Mouse (Mus musculus) stomach, embryonic 15.5 days (tissue): Measurements from ENCODE around the gene Hecw2. TPM values are rescaled to one million over a fixed set of nuclear protein-coding genes. Genes with fewer than 3 reads are reported as not detected.

Experiments
- ATAC-seq: fragments of 200-750 bp; cut with Nextera tagmentation; 2 replicates; pipeline ENCODE4 v1.8.0; 2017; ENCODE audit warnings: low read depth, moderate number of reproducible peaks, moderate TSS enrichment; ENCODE audit not compliant: insufficient read depth, low FRiP score
- H3K27ac ChIP-seq: fragments of 300-500 bp; sonication (generic); 2 replicates; pipeline ENCODE4 v1.5.1; 2015; ENCODE audit warnings: mild to moderate bottlenecking, inconsistent platforms
- H3K27me3 ChIP-seq: fragments of 300-500 bp; sonication (generic); replicated peaks from 2 replicates; pipeline ENCODE4 v1.6.1; 2015; ENCODE audit warnings: inconsistent platforms
- H3K36me3 ChIP-seq: fragments of 300-500 bp; sonication (generic); 2 replicates; pipeline ENCODE4 v1.6.1; 2015; ENCODE audit warnings: inconsistent platforms
- H3K4me1 ChIP-seq: fragments of 300-500 bp; sonication (generic); 2 replicates; pipeline ENCODE4 v1.6.1; 2015; ENCODE audit warnings: inconsistent platforms
- H3K4me2 ChIP-seq: fragments of 300-500 bp; sonication (generic); 2 replicates; pipeline ENCODE4 v1.6.1; 2015; ENCODE audit warnings: mild to moderate bottlenecking, inconsistent platforms
- H3K4me3 ChIP-seq: fragments of 300-500 bp; sonication (generic); replicated peaks from 2 replicates; pipeline ENCODE4 v1.5.1; 2015; ENCODE audit warnings: inconsistent platforms
- H3K9ac ChIP-seq: fragments of 300-500 bp; sonication (generic); 2 replicates; pipeline ENCODE4 v1.6.1; 2015; ENCODE audit warnings: inconsistent platforms
- H3K9me3 ChIP-seq: fragments of 300-500 bp; sonication (generic); 2 replicates; pipeline ENCODE4 v1.6.1; 2016; ENCODE audit warnings: inconsistent platforms
- WGBS: fragments of 180-500 bp; shearing (Covaris S2); methylation state at CpG from one replicate; pipeline ENCODE4 v1.1.7; 2015; 5-methylcytosine and 5-hydroxymethylcytosine counted together
- polyA plus RNA-seq: library from polyadenylated mRNA; unstranded; fragments of >200 nt; fragmentation: Nextera tagmentation; extraction: Ambion mirVana; gene quantifications from 2 replicates; pipeline ENCODE4 v1.2.1, GENCODE M21; 2015

Gene Hecw2
- polyA plus RNA-seq, 1 experiment from 2014 or later = 2.0 TPM

- no peaks in the 10 kb centered on the region for H3K27me3 ChIP-seq
- no peak overlapping the region for H3K9ac ChIP-seq
- no peaks in the 10 kb centered on the region for H3K4me1 ChIP-seq
- WGBS = 59% methylated on average over 5 of the region's 5 CpGs
- H3K4me2 ChIP-seq = no peak overlapping the region
- H3K27ac ChIP-seq = no peak overlapping the region
- H3K4me3 ChIP-seq = no peak overlapping the region
- H3K36me3 ChIP-seq = no peaks in the 10 kb centered on the region
- ATAC-seq = no peak
- no peaks in the 10 kb centered on the region for H3K9me3 ChIP-seq
These were observed 85.7 kb downstream of the Hecw2 start for GRCm38 (mm10) chr1:54109255-54109654.

GRCm38 (mm10) chr1:54106756-54107155, 88.2 kb downstream of the Hecw2 start:
- Histone ChIP-seq H3K27me3 (no peaks in the 10 kb centered on the region), H3K4me3 (no peak overlapping the region), H3K36me3 (no peaks in the 10 kb centered on the region), H3K4me2 (no peak overlapping the region), H3K9ac (no peak overlapping the region), H3K4me1 (no peaks in the 10 kb centered on the region), H3K27ac (no peak overlapping the region), H3K9me3 (no peaks in the 10 kb centered on the region)
- WGBS = 83% methylated on average over 3 of the region's 3 CpGs
- ATAC-seq = no peak

GRCm38 (mm10) chr1:54079708-54080107, 115.3 kb downstream of the Hecw2 start:
- no peak for ATAC-seq
- H3K4me3 ChIP-seq = no peak overlapping the region
- 80% methylated on average over 3 of the region's 3 CpGs for WGBS
- no peak overlapping the region for H3K4me2 ChIP-seq
- no peak overlapping the region for H3K27ac ChIP-seq
- no peaks in the 10 kb centered on the region for H3K36me3 ChIP-seq
- H3K4me1 ChIP-seq = no peaks in the 10 kb centered on the region
- no peak overlapping the region for H3K9ac ChIP-seq
- H3K9me3 ChIP-seq = no peaks in the 10 kb centered on the region
- no peaks in the 10 kb centered on the region for H3K27me3 ChIP-seq

GRCm38 (mm10) chr1:54074456-54074855, 120.5 kb downstream of the Hecw2 start:
- Histone ChIP-seq H3K27me3 (no peaks in the 10 kb centered on the region), H3K4me3 (no peak overlapping the region), H3K4me2 (no peak overlapping the region), H3K36me3 (no peaks in the 10 kb centered on the region), H3K9ac (no peak overlapping the region), H3K27ac (no peak overlapping the region), H3K4me1 (no peaks in the 10 kb centered on the region), H3K9me3 (no peaks in the 10 kb centered on the region)
- no peak for ATAC-seq
- WGBS = 50% methylated on average over 1 of the region's 1 CpGs

- Histone ChIP-seq H3K36me3 (no peaks in the 10 kb centered on the region), H3K27me3 (no peaks in the 10 kb centered on the region), H3K4me2 (no peak overlapping the region), H3K4me1 (no peaks in the 10 kb centered on the region), H3K9me3 (no peaks in the 10 kb centered on the region), H3K4me3 (no peak overlapping the region), H3K9ac (no peak overlapping the region), H3K27ac (no peak overlapping the region)
- 77% methylated on average over 2 of the region's 2 CpGs for WGBS
- ATAC-seq = no peak
These were observed 124.8 kb downstream of the Hecw2 start for GRCm38 (mm10) chr1:54070121-54070520.

- no peaks in the 10 kb centered on the region for H3K36me3 ChIP-seq
- no peak overlapping the region for H3K4me3 ChIP-seq
- no peaks in the 10 kb centered on the region for H3K4me1 ChIP-seq
- no peak overlapping the region for H3K4me2 ChIP-seq
- WGBS = 45% methylated on average over 1 of the region's 1 CpGs
- no peak overlapping the region for H3K27ac ChIP-seq
- H3K9me3 ChIP-seq = no peaks in the 10 kb centered on the region
- ATAC-seq = no peak
- no peaks in the 10 kb centered on the region for H3K27me3 ChIP-seq
- H3K9ac ChIP-seq = no peak overlapping the region
These were observed 126.7 kb downstream of the Hecw2 start for GRCm38 (mm10) chr1:54068248-54068647.

- no peaks in the 10 kb centered on the region for H3K27me3 ChIP-seq
- WGBS = 84% methylated on average over 1 of the region's 1 CpGs
- H3K4me3 ChIP-seq = no peak overlapping the region
- no peak overlapping the region for H3K4me2 ChIP-seq
- no peak for ATAC-seq
- no peak overlapping the region for H3K27ac ChIP-seq
- H3K4me1 ChIP-seq = no peaks in the 10 kb centered on the region
- H3K36me3 ChIP-seq = no peaks in the 10 kb centered on the region
- H3K9ac ChIP-seq = no peak overlapping the region
- H3K9me3 ChIP-seq = no peaks in the 10 kb centered on the region
These were observed 129.5 kb downstream of the Hecw2 start for GRCm38 (mm10) chr1:54065434-54065833.

- Histone ChIP-seq H3K4me1 (no peaks in the 10 kb centered on the region), H3K36me3 (no peaks in the 10 kb centered on the region), H3K9me3 (no peaks in the 10 kb centered on the region), H3K9ac (no peak overlapping the region), H3K4me2 (no peak overlapping the region), H3K27me3 (no peaks in the 10 kb centered on the region), H3K4me3 (no peak overlapping the region), H3K27ac (no peak overlapping the region)
- ATAC-seq = no peak
- 85% methylated on average over 2 of the region's 2 CpGs for WGBS
These were observed 133.9 kb downstream of the Hecw2 start for GRCm38 (mm10) chr1:54061078-54061477.

- H3K27me3 ChIP-seq = no peaks in the 10 kb centered on the region
- no peaks in the 10 kb centered on the region for H3K36me3 ChIP-seq
- no peak overlapping the region for H3K27ac ChIP-seq
- no peak overlapping the region for H3K4me2 ChIP-seq
- no peak overlapping the region for H3K9ac ChIP-seq
- no peak overlapping the region for H3K4me3 ChIP-seq
- ATAC-seq = no peak
- H3K4me1 ChIP-seq = no peaks in the 10 kb centered on the region
- WGBS = 27% methylated on average over 1 of the region's 1 CpGs
- no peaks in the 10 kb centered on the region for H3K9me3 ChIP-seq
These were observed 135.2 kb downstream of the Hecw2 start for GRCm38 (mm10) chr1:54059731-54060130.

- no peak for ATAC-seq
- Histone ChIP-seq H3K36me3 (no peaks in the 10 kb centered on the region), H3K4me3 (no peak overlapping the region)
These were observed 142.2 kb downstream of the Hecw2 start for GRCm38 (mm10) chr1:54052771-54053170.

GRCm38 (mm10) chr1:54046923-54047322, 148.0 kb downstream of the Hecw2 start:
- Histone ChIP-seq H3K9me3 (no peaks in the 10 kb centered on the region), H3K36me3 (no peaks in the 10 kb centered on the region), H3K4me1 (no peaks in the 10 kb centered on the region), H3K27me3 (no peaks in the 10 kb centered on the region), H3K4me2 (no peak overlapping the region), H3K27ac (no peak overlapping the region), H3K4me3 (no peak overlapping the region), H3K9ac (no peak overlapping the region)
- 44% methylated on average over 1 of the region's 1 CpGs for WGBS
- ATAC-seq = no peak

More at GRCm38 (mm10) chr1:54052771-54053170, 142.2 kb downstream of the Hecw2 start:
- no peak overlapping the region for H3K9ac ChIP-seq
- no peak overlapping the region for H3K27ac ChIP-seq
- H3K4me1 ChIP-seq = no peaks in the 10 kb centered on the region
- H3K27me3 ChIP-seq = no peaks in the 10 kb centered on the region
- no peak overlapping the region for H3K4me2 ChIP-seq
- no peaks in the 10 kb centered on the region for H3K9me3 ChIP-seq

- H3K27ac ChIP-seq = no peak overlapping the region
- no peak for ATAC-seq
- 51% methylated on average over 2 of the region's 2 CpGs for WGBS
These were observed 155.9 kb downstream of the Hecw2 start for GRCm38 (mm10) chr1:54039062-54039461.

GRCm38 (mm10) chr1:54017686-54018085, 177.3 kb downstream of the Hecw2 start:
- no peak for ATAC-seq
- no peak overlapping the region for H3K4me2 ChIP-seq
- H3K27ac ChIP-seq = no peak overlapping the region
- H3K9ac ChIP-seq = no peak overlapping the region
- no peak overlapping the region for H3K4me3 ChIP-seq
- no peaks in the 10 kb centered on the region for H3K36me3 ChIP-seq
- WGBS = 52% methylated on average over 2 of the region's 2 CpGs
- no peaks in the 10 kb centered on the region for H3K27me3 ChIP-seq
- H3K4me1 ChIP-seq = no peaks in the 10 kb centered on the region
- H3K9me3 ChIP-seq = no peaks in the 10 kb centered on the region

More at GRCm38 (mm10) chr1:54039062-54039461, 155.9 kb downstream of the Hecw2 start:
- H3K36me3 ChIP-seq = no peaks in the 10 kb centered on the region
- H3K4me3 ChIP-seq = no peak overlapping the region
- no peaks in the 10 kb centered on the region for H3K27me3 ChIP-seq
- no peak overlapping the region for H3K9ac ChIP-seq
- no peaks in the 10 kb centered on the region for H3K4me1 ChIP-seq
- no peaks in the 10 kb centered on the region for H3K9me3 ChIP-seq
- H3K4me2 ChIP-seq = no peak overlapping the region
